Mouse (Mus musculus) embryonic facial prominence, embryonic 11.5 days (tissue): ENCODE data around the gene Gm20388. TPM values are rescaled to one million over a fixed set of nuclear protein-coding genes. Genes with fewer than 3 reads are reported as not detected.

Experiments used
- ATAC-seq: fragments of 200-750 bp; cut with Nextera tagmentation; replicated peaks from 2 replicates; pipeline ENCODE4 v1.8.0; 2017; ENCODE audit warnings: low read depth; ENCODE audit not compliant: insufficient number of reproducible peaks, low FRiP score, low TSS enrichment
- DNase-seq: peaks from one replicate; pipeline ENCODE4 v3.0.0-alpha.2; 2015; ENCODE audit warnings: low spot score
- H3K27ac ChIP-seq: fragments of 300-500 bp; sonication (generic); replicated peaks from 2 replicates; pipeline ENCODE4 v1.5.1; 2014; ENCODE audit warnings: mild to moderate bottlenecking, low read depth, low read length, control low read depth
- H3K27me3 ChIP-seq: fragments of 300-500 bp; sonication (generic); 2 replicates; pipeline ENCODE4 v1.6.1; 2014; ENCODE audit warnings: mild to moderate bottlenecking, low read length, moderate library complexity, mixed read lengths; ENCODE audit not compliant: control insufficient read depth, insufficient read depth
- H3K36me3 ChIP-seq: fragments of 300-500 bp; sonication (generic); replicated peaks from 2 replicates; pipeline ENCODE4 v1.6.1; 2014; ENCODE audit warnings: low read depth, mild to moderate bottlenecking, low read length, moderate library complexity, mixed read lengths; ENCODE audit not compliant: control insufficient read depth, insufficient read depth
- H3K4me1 ChIP-seq: fragments of 300-500 bp; sonication (generic); 2 replicates; pipeline ENCODE4 v1.6.1; 2014; ENCODE audit warnings: low read length, mixed read lengths; ENCODE audit not compliant: control insufficient read depth, insufficient read depth
- H3K4me2 ChIP-seq: fragments of 300-500 bp; sonication (generic); 2 replicates; pipeline ENCODE4 v1.6.1; 2014; ENCODE audit warnings: low read depth, mild to moderate bottlenecking, control low read depth, low read length, moderate library complexity
- H3K4me3 ChIP-seq: fragments of 300-500 bp; sonication (generic); 2 replicates; pipeline ENCODE4 v1.5.1; 2014; ENCODE audit warnings: low read depth, low read length, control low read depth
- H3K9ac ChIP-seq: fragments of 300-500 bp; sonication (generic); replicated peaks from 2 replicates; pipeline ENCODE4 v1.6.1; 2014; ENCODE audit warnings: mild to moderate bottlenecking, control low read depth, low read length
- H3K9me3 ChIP-seq: fragments of 300-500 bp; sonication (generic); replicated peaks from 2 replicates; pipeline ENCODE4 v1.6.1; 2016; ENCODE audit warnings: mild to moderate bottlenecking, low read length, inconsistent platforms, mixed read lengths; ENCODE audit not compliant: control insufficient read depth
- WGBS: fragments of 180-500 bp; shearing (Covaris S2); extraction: QIAGEN DNeasy Blood & Tissue Kit; methylation state at CpG from one replicate; pipeline ENCODE4 v1.1.7; 2014; 5-methylcytosine and 5-hydroxymethylcytosine counted together
- polyA plus RNA-seq: library from polyadenylated mRNA; unstranded; fragments of >200 nt; fragmentation: Nextera tagmentation; extraction: Ambion mirVana; gene quantifications from 2 replicates; pipeline ENCODE4 v1.2.1, GENCODE M21; 2014

The Gm20388 gene
- polyA plus RNA-seq, 1 experiment from 2014 or later: 3.1 TPM

DNA sequence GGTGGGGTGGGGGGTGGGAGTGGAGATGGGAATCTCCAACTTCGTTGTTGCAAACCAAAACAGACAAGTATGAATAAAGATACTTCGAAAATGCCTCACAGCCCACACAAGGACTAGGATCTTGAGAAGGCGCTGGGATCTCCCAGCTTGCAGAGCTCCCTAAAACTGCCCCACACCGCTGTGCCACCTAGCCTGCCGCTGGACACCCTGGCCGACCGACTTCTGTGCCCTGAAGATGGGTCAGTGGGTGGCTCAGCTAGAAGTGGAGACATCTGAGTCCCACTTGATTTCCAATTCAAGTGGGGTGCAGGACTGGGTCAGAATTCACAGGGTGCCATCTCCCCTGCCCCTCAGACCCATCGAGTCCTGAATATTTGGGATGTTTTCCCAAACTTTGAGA is 1211.1 kb downstream of the Gm20388 start:
- DNase-seq: no peak
- Histone ChIP-seq H3K4me1 (peaks cover 12% of the 10 kb centered on the region), H3K4me3 (peak overlapping the region; percentile 5; the same call in 1 of the 2 replicates), H3K27ac (no peak overlapping the region), H3K36me3 (no peaks in the 10 kb centered on the region), H3K4me2 (peak overlapping the region; percentile 21), H3K27me3 (peaks cover 76% of the 10 kb centered on the region), H3K9ac (no peak overlapping the region), H3K9me3 (no peaks in the 10 kb centered on the region)
- ATAC-seq: no peak
- WGBS: 13% methylated on average over 8 of the region's 8 CpGs

DNA sequence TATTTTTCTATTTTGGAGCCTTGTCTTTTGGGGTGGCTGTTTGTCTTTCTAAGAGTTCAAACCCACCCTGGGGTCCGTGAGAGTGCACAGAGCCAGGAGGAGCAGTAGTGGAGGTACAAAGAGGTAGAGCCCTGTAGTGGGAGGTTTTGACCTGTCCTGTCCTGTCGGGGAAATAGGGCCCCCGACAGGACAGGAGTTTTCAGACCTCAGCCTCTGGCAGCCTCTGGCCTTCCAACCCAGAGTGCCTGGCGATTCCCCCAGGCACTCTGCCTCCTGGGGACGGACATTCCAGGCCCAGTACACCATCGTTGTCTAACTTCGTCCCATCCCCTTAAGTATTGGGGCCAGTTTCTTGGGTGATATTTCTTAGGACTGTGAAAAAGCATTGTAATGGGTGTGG is 1211.7 kb downstream of the Gm20388 start:
- H3K4me2 ChIP-seq: peak overlapping the region; percentile 21; the same call in 1 of the 2 replicates
- no peak overlapping the region for H3K9ac ChIP-seq
- H3K36me3 ChIP-seq: no peaks in the 10 kb centered on the region
- no peak overlapping the region for H3K27ac ChIP-seq
- no peak for ATAC-seq
- peaks cover 11% of the 10 kb centered on the region for H3K4me1 ChIP-seq
- no peak overlapping the region for H3K4me3 ChIP-seq
- 10% methylated on average over 7 of the region's 7 CpGs for WGBS
- DNase-seq: no peak
- H3K9me3 ChIP-seq: no peaks in the 10 kb centered on the region
- peaks cover 76% of the 10 kb centered on the region for H3K27me3 ChIP-seq

- Histone ChIP-seq H3K4me2 (no peak overlapping the region), H3K27ac (no peak overlapping the region), H3K4me3 (no peak overlapping the region), H3K9me3 (no peaks in the 10 kb centered on the region), H3K4me1 (peaks cover 8% of the 10 kb centered on the region), H3K36me3 (no peaks in the 10 kb centered on the region), H3K9ac (no peak overlapping the region), H3K27me3 (peaks cover 75% of the 10 kb centered on the region)
- ATAC-seq: no peak
- 43% methylated on average over 2 of the region's 2 CpGs for WGBS
- DNase-seq: no peak
Measured at GRCm38 (mm10) chr8:121123113-121123512, 1212.5 kb downstream of the Gm20388 start.

- ATAC-seq (0 out of 2 replicates have a peak, but pooled peaks have one; percentile 4), DNase-seq (peak; percentile 24)
- Histone ChIP-seq H3K4me3 (peak overlapping the region; percentile 25; the same call in 1 of the 2 replicates), H3K27me3 (peaks cover 80% of the 10 kb centered on the region), H3K27ac (0 out of 2 replicates have a peak overlapping the region, but pooled peaks have one; percentile 4), H3K4me1 (peaks cover 15% of the 10 kb centered on the region), H3K9me3 (no peaks in the 10 kb centered on the region), H3K4me2 (peak overlapping the region; percentile 47), H3K36me3 (no peaks in the 10 kb centered on the region), H3K9ac (0 out of 2 replicates have a peak overlapping the region, but pooled peaks have one; percentile 6)
- WGBS: 2% methylated on average over 17 of the region's 17 CpGs
Measured at GRCm38 (mm10) chr8:121124547-121125239, 1214.1 kb downstream of the Gm20388 start.

DNA sequence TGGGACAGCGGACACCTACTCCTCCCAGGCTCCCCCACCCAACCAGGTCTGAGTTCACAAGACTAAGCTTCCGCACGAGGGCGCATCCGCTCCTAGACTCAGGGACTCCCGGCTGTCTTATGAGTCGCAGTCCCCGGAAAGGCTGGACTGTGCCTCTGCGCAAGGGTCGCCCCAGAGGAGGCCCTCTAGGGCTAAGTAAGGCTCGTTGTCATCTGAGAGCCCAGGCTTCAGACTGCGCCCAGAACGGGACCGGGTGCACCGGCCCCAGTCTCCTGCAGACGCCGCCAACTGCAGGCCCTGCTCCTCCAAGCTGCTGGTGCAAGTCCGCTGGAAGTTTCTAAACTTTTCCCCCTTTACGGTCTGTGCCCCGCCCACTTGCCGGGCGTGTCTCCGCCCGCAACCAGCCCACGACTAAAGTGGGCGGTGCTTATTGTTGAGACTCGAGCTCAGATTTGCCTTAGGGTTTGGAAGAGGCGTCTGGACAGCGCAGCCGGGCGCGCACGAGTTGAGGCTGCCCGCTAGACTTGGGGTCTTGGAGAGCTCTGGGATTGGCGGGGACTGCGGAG is 1214.8 kb downstream of the Gm20388 start:
- 0 out of 2 replicates have a peak overlapping the region, but pooled peaks have one; percentile 28 for H3K27ac ChIP-seq
- H3K4me2 ChIP-seq: peak overlapping the region; percentile 47
- H3K9me3 ChIP-seq: no peaks in the 10 kb centered on the region
- no peak overlapping the region for H3K9ac ChIP-seq
- DNase-seq (peak; percentile 93), ATAC-seq (peak; percentile 76; the same call in 1 of the 2 replicates)
- WGBS: 1% methylated on average over 35 of the region's 36 CpGs
- H3K36me3 ChIP-seq: no peaks in the 10 kb centered on the region
- H3K27me3 ChIP-seq: peaks cover 84% of the 10 kb centered on the region
- H3K4me3 ChIP-seq: peak overlapping the region; percentile 25
- peaks cover 15% of the 10 kb centered on the region for H3K4me1 ChIP-seq

GRCm38 (mm10) chr8:121126191-121126590 is 1215.5 kb downstream of the Gm20388 start:
- ATAC-seq: no peak
- peak overlapping the region; percentile 47 for H3K4me2 ChIP-seq
- DNase-seq: no peak
- no peaks in the 10 kb centered on the region for H3K36me3 ChIP-seq
- WGBS: 4% methylated on average over 6 of the region's 6 CpGs
- peak overlapping the region; percentile 25 for H3K4me3 ChIP-seq
- peaks cover 15% of the 10 kb centered on the region for H3K4me1 ChIP-seq
- peak overlapping the region; percentile 18; the same call in 1 of the 2 replicates for H3K9ac ChIP-seq
- H3K9me3 ChIP-seq: no peaks in the 10 kb centered on the region
- H3K27ac ChIP-seq: 0 out of 2 replicates have a peak overlapping the region, but pooled peaks have one; percentile 13
- peaks cover 79% of the 10 kb centered on the region for H3K27me3 ChIP-seq

DNA sequence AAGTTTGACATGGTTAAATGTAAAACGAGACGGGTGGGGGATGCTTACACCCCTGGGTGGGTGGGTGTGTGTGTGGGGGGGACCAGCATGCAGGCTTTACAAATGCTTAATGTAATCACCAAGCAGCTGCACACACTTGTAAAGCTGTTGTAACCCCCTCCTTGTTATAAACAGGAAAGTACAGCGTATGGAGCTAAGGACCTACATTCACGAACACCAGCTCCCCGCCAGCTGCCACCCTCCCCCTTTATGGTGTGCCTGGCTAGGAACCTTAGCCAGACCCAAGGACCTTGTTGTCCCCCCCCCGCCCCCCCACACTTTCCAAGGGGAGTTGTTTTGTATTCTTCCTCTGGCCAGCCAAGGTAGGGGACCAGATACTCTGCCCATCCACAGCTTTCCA is 1216.1 kb downstream of the Gm20388 start:
- peaks cover 75% of the 10 kb centered on the region for H3K27me3 ChIP-seq
- peak overlapping the region; percentile 18; the same call in 1 of the 2 replicates for H3K9ac ChIP-seq
- H3K4me3 ChIP-seq: no peak overlapping the region
- H3K4me1 ChIP-seq: peaks cover 15% of the 10 kb centered on the region
- H3K27ac ChIP-seq: 0 out of 2 replicates have a peak overlapping the region, but pooled peaks have one; percentile 13
- WGBS: 2% methylated on average over 6 of the region's 6 CpGs
- no peaks in the 10 kb centered on the region for H3K9me3 ChIP-seq
- no peak for ATAC-seq
- H3K36me3 ChIP-seq: no peaks in the 10 kb centered on the region
- H3K4me2 ChIP-seq: peak overlapping the region; percentile 21; the same call in 1 of the 2 replicates
- DNase-seq: peak; percentile 8

DNA sequence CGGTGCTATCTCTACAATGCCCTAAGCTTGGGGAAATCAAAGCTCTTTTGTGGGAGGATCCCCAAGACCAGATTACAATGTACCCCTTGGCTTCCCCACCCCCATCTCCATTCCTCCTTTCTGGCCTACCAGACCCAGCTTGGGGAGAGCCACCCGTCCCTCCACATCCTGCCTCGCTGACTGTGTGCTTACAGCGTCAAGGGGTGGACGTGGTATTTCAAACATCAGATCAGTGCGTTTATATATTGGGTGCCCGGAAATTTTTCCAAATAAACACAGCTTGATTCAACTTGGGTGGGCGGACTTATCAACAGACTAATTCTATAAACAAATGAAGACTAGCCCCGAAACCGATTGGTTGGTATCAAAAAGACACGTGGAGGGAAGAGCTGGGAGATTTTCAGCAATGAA is 1216.7 kb downstream of the Gm20388 start:
- WGBS: 2% methylated on average over 11 of the region's 11 CpGs
- no peak overlapping the region; the same call in 1 of the 2 replicates for H3K4me3 ChIP-seq
- H3K9ac ChIP-seq: no peak overlapping the region
- peaks cover 69% of the 10 kb centered on the region for H3K27me3 ChIP-seq
- no peak overlapping the region for H3K4me2 ChIP-seq
- no peaks in the 10 kb centered on the region for H3K9me3 ChIP-seq
- peaks cover 15% of the 10 kb centered on the region for H3K4me1 ChIP-seq
- DNase-seq (peak; percentile 62), ATAC-seq (no peak)
- 0 out of 2 replicates have a peak overlapping the region, but pooled peaks have one; percentile 44 for H3K27ac ChIP-seq
- H3K36me3 ChIP-seq: no peaks in the 10 kb centered on the region
